10 mouse cellular contexts compared by ENCODE assay signal in the genomic region with DNA sequence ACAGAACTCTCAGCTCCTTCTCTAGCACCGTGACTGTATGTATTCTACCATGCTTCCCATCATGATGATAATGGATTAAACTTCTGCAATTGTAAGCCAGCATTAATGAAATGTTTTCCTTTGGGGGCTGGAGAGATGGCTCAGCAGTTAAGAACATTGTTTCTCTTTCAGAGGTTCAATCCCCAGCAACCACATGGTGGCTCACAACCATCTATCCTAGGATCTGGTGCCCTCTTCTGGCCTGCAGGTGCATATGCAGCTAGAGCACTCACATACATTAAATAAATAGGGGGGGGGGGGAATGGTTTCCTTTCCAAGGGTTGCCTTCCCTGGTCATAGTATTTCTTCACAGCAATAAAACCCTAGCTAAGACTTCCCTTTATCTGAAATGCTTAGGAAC. TPM values are rescaled to one million over a fixed set of nuclear protein-coding genes. Genes with fewer than 3 reads are reported as not detected.
DNase-seq lines count a peak whose midpoint lies in the region; ATAC-seq and TF ChIP-seq lines count a peak whose summit lies in the region.
"Had no signal": no experiment of that assay in that cellular context is flagged by ENCODE, and none has a peak within 500 bp of the region (broad histone marks: within the 10 kb centered on the region; RNA-seq: fewer than 3 reads in every experiment).

No protein-coding gene starts in this region.

- no peak overlapping the region for H3K4me3 ChIP-seq in left cerebral cortex, adult 2 months
- H3K4me3 ChIP-seq in ES-E14 (ENCODE audit: insufficient read depth in 1 of 2, low read depth in 1 of 2, low read length in 2 of 2, poor library complexity in 1 of 2, severe bottlenecking in 1 of 2) = no peak overlapping the region
- no peak overlapping the region for H3K4me3 ChIP-seq in forebrain, embryonic 12.5 days (replicated peaks)
- H3K4me3 ChIP-seq: heart, embryonic 13.5 days; midbrain, embryonic 12.5 days had no signal

- in situ Hi-C loops in ES-E14 (cut with MboI; ENCODE audit: low sequenced_read_pairs in 2 of 2, unreplicated experiment in 2 of 2) = no loop called here

- DNase-seq in left cerebral cortex, adult 2 months (ENCODE audit: extremely low spot score in 1 of 2, low spot score in 2 of 2) = no peak
- no peak for DNase-seq in left cerebral cortex, postnatal 14 days (ENCODE audit: low spot score in 2 of 2)
- peak; percentile 54 for DNase-seq in ES-E14 (ENCODE audit: low read depth, low spot score)
- DNase-seq in c-Kit-positive CD71-negative TER-119-negative erythroid progenitor cells, embryonic 14.5 days (ENCODE audit: low read depth) = peak; percentile 44
- DNase-seq in mesoderm, embryonic 11.5 days (ENCODE audit: low read depth, low spot score) = peak; percentile 55
- DNase-seq in gastrocnemius, postnatal 25 days = no peak
- no peak for DNase-seq in left cerebral cortex, adult 9 months (ENCODE audit: low spot score in 2 of 2)

- ATAC-seq in forebrain, embryonic 12.5 days (ENCODE audit: low FRiP score) = no peak

- no peak overlapping the region for H3K4me2 ChIP-seq in forebrain, embryonic 12.5 days
- H3K4me2 ChIP-seq: heart, embryonic 13.5 days; midbrain, embryonic 12.5 days had no signal

- no peak overlapping the region for H3K27ac ChIP-seq in left cerebral cortex, adult 2 months
- no peak overlapping the region for H3K27ac ChIP-seq in ES-E14 (ENCODE audit: insufficient read depth, low read depth, low read length, poor library complexity, severe bottlenecking)
- no peak overlapping the region for H3K27ac ChIP-seq in forebrain, embryonic 12.5 days
- H3K27ac ChIP-seq: heart, embryonic 13.5 days; midbrain, embryonic 12.5 days had no signal

- H3K9me3 ChIP-seq in ES-E14 (ENCODE audit: control insufficient read depth, insufficient read depth, low read depth, low read length) = no peaks in the 10 kb centered on the region
- H3K9me3 ChIP-seq in forebrain, embryonic 12.5 days = no peaks in the 10 kb centered on the region
- H3K9me3 ChIP-seq: heart, embryonic 13.5 days; midbrain, embryonic 12.5 days had no signal

- peak; percentile 50 for TF ChIP-seq CTCF in left cerebral cortex, adult 2 months (IDR thresholded peaks at IDR 0.05)

- WGBS in forebrain, embryonic 12.5 days = 92% methylated on average over 1 of the region's 1 CpGs

- no peak overlapping the region for H3K9ac ChIP-seq in ES-E14 (ENCODE audit: insufficient read depth, low read depth, low read length, poor library complexity, severe bottlenecking)
- no peak overlapping the region for H3K9ac ChIP-seq in forebrain, embryonic 12.5 days
- H3K9ac ChIP-seq: heart, embryonic 13.5 days; midbrain, embryonic 12.5 days had no signal

- H3K4me1 ChIP-seq in ES-E14 (ENCODE audit: control insufficient read depth in 2 of 2, insufficient read depth in 2 of 2, low read length in 2 of 2, poor library complexity in 1 of 2) = no peaks in the 10 kb centered on the region
- H3K4me1 ChIP-seq in forebrain, embryonic 12.5 days = no peaks in the 10 kb centered on the region
- H3K4me1 ChIP-seq: heart, embryonic 13.5 days; midbrain, embryonic 12.5 days had no signal

- intact Hi-C loops in left cerebral cortex, adult 2 months (cut with DNase I) = no loop called here
- intact Hi-C loops in left cerebral cortex, postnatal 14 days (cut with DNase I) = no loop called here

- no peaks in the 10 kb centered on the region for H3K27me3 ChIP-seq in forebrain, embryonic 12.5 days
- H3K27me3 ChIP-seq: heart, embryonic 13.5 days; midbrain, embryonic 12.5 days had no signal

- peaks cover 15% of the 10 kb centered on the region for H3K36me3 ChIP-seq in ES-E14 (ENCODE audit: control insufficient read depth, insufficient read depth, low read length, poor library complexity, severe bottlenecking)
- peaks cover 89% of the 10 kb centered on the region for H3K36me3 ChIP-seq in forebrain, embryonic 12.5 days (replicated peaks)

TF ChIP-seq in ES-E14, 5 proteins besides CTCF, POLR2A, EP300 and RAD21:
- TF ChIP-seq ZNF384 (IDR thresholded peaks at IDR 0.05; ENCODE audit: low read depth, low read length) = no peak
- peak; percentile 61 for TF ChIP-seq MAFK (IDR thresholded peaks at IDR 0.05; ENCODE audit: insufficient read depth, low read depth, low read length)

RNA-seq across cellular contexts. Expression of a gene that starts 49.1 kb away (rescaled TPM):
- under 1 TPM; 0.30 to 0.48 TPM for total RNA-seq in left cerebral cortex, adult 2 months (2021)
- under 1 TPM; 0.24 to 0.30 TPM for total RNA-seq in left cerebral cortex, postnatal 14 days (2021)
- total RNA-seq in ES-E14 (2012; rRNA removed) = 5.0 and 7.1 TPM in 2 replicates
- polyA plus RNA-seq in forebrain, embryonic 12.5 days (2016; fragmentation: Nextera tagmentation; extraction: Ambion mirVana) = 0.29 TPM in 1 of 2 replicates, not detected in the other
- under 1 TPM; 0.35 to 0.36 TPM for total RNA-seq in gastrocnemius, postnatal 25 days (2021)

Comparison
In these comparisons a context has a peak if more than half of its experiments do, and no peak if none do; other contexts are left out.
1. DNase-seq: peak in ES-E14 (single experiment), c-Kit-positive CD71-negative TER-119-negative erythroid progenitor cells, embryonic 14.5 days (single experiment) and mesoderm, embryonic 11.5 days (single experiment); none in left cerebral cortex, adult 2 months (0 of 2), left cerebral cortex, postnatal 14 days (0 of 2), gastrocnemius, postnatal 25 days (single experiment) and left cerebral cortex, adult 9 months (0 of 2).